Mouse (Mus musculus) heart, embryonic 15.5 days (tissue): Measurements from ENCODE around the gene Hoxd1. TPM values are rescaled to one million over a fixed set of nuclear protein-coding genes. Genes with fewer than 3 reads are reported as not detected.
A peak's percentile ranks its signal among the peaks of the same experiment; 100 is the strongest.

Experiments used
- ATAC-seq: fragments of 200-750 bp; cut with Nextera tagmentation; replicated peaks from 2 replicates; pipeline ENCODE4 v1.8.0; 2017; ENCODE audit warnings: low read depth, moderate TSS enrichment; ENCODE audit not compliant: insufficient number of reproducible peaks, insufficient read depth, low FRiP score
- H3K27ac ChIP-seq: fragments of 300-500 bp; sonication (generic); 2 replicates; pipeline ENCODE4 v1.5.1; 2015; ENCODE audit warnings: mild to moderate bottlenecking, inconsistent platforms
- H3K27me3 ChIP-seq: fragments of 300-500 bp; sonication (generic); 2 replicates; pipeline ENCODE4 v1.6.1; 2015; ENCODE audit warnings: inconsistent platforms
- H3K36me3 ChIP-seq: fragments of 300-500 bp; sonication (generic); 2 replicates; pipeline ENCODE4 v1.6.1; 2015; ENCODE audit warnings: mild to moderate bottlenecking, inconsistent platforms
- H3K4me1 ChIP-seq: fragments of 300-500 bp; sonication (generic); replicated peaks from 2 replicates; pipeline ENCODE4 v1.6.1; 2015; ENCODE audit warnings: inconsistent platforms
- H3K4me2 ChIP-seq: fragments of 300-500 bp; sonication (generic); 2 replicates; pipeline ENCODE4 v1.6.1; 2015; ENCODE audit warnings: inconsistent platforms, mild to moderate bottlenecking, moderate library complexity
- H3K4me3 ChIP-seq: fragments of 300-500 bp; sonication (generic); 2 replicates; pipeline ENCODE4 v1.5.1; 2015; ENCODE audit warnings: mild to moderate bottlenecking, inconsistent platforms
- H3K9ac ChIP-seq: fragments of 300-500 bp; sonication (generic); 2 replicates; pipeline ENCODE4 v1.6.1; 2015; ENCODE audit warnings: mild to moderate bottlenecking, inconsistent platforms
- H3K9me3 ChIP-seq: fragments of 300-500 bp; sonication (generic); replicated peaks from 2 replicates; pipeline ENCODE4 v1.6.1; 2016; ENCODE audit warnings: inconsistent platforms
- WGBS: fragments of 180-500 bp; shearing (Covaris S2); methylation state at CpG from one replicate; pipeline ENCODE4 v1.1.7; 2015; ENCODE audit warnings: mixed read lengths; 5-methylcytosine and 5-hydroxymethylcytosine counted together
- microRNA counts: library from miRNA; unstranded; fragments of <30 nt; microRNA quantifications from one replicate; lab custom pipeline; 2016
- microRNA-seq: library from miRNA; unstranded; fragments of <30 nt; microRNA quantifications from one replicate; pipeline ENCODE4, GENCODE M21; 2016
- polyA plus RNA-seq: library from polyadenylated mRNA; unstranded; fragments of >200 nt; fragmentation: Nextera tagmentation; extraction: Ambion mirVana; gene quantifications from 2 replicates; pipeline ENCODE4 v1.2.1, GENCODE M21; 2015

The Hoxd1 gene
- polyA plus RNA-seq, 1 experiment from 2014 or later = not detected

DNA sequence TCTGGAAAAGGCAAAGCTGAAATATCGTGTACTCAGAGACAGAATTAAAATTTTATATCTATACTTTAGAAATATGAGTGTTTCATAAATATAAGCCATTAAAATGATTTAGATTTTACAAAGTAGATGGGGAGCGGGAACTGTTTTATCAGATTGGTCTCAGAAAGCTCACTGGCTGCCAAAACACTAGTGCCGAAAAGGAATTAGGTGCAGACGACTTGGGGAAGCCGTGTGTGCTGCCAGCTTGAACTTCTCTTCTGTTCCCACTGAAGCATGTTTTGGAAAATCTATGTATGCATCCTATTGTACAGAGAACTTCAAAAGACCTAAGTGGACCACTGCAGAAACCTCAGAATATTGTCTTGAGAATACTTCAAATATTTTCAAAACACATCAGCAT, 45.7 kb downstream of the Hoxd1 start:
- no peak overlapping the region for H3K4me3 ChIP-seq
- no peak overlapping the region for H3K9ac ChIP-seq
- no peak overlapping the region for H3K4me2 ChIP-seq
- no peaks in the 10 kb centered on the region for H3K27me3 ChIP-seq
- no peaks in the 10 kb centered on the region for H3K4me1 ChIP-seq
- no peak overlapping the region for H3K27ac ChIP-seq
- no peak for ATAC-seq
- H3K9me3 ChIP-seq = no peaks in the 10 kb centered on the region
- no peaks in the 10 kb centered on the region for H3K36me3 ChIP-seq
- WGBS = 66% methylated on average over 5 of the region's 5 CpGs

MicroRNAs encoded within 50 kb of the gene (microRNA counts, 519-probe panel; counts per million panel counts)
- microRNA mmu-miR-10b (lab: Ali Mortazavi, UCI) = 2,089 counts per million, percentile 27 among the panel's probes with 10 or more counts

Small RNAs within 50 kb of the gene (microRNA-seq; reads per million reads assigned to microRNA genes)
- 2,660 reads per million, percentile 86 among the genes with 10 or more reads in this experiment for gene Mir10b

Other genes with a start within 250 kb of the Hoxd1 start
- 15.3 and 15.9 TPM in 2 replicates for gene Lnpk, start 183.5 kb upstream of the Hoxd1 start, polyA plus RNA-seq
- gene Evx2, start 103.4 kb upstream of the Hoxd1 start, polyA plus RNA-seq = not detected in 2 replicates
- gene Hoxd13, start 94.7 kb upstream of the Hoxd1 start, polyA plus RNA-seq = 0.14 TPM in 1 of 2 replicates, not detected in the other
- 0.10 TPM in 1 of 2 replicates, not detected in the other for gene Hoxd12, start 88.0 kb upstream of the Hoxd1 start, polyA plus RNA-seq
- not detected in 2 replicates for gene Hoxd11, start 83.4 kb upstream of the Hoxd1 start, polyA plus RNA-seq
- gene Hoxd10, start 71.1 kb upstream of the Hoxd1 start, polyA plus RNA-seq = 0.08 TPM in 1 of 2 replicates, not detected in the other
- 0.14 and 0.15 TPM in 2 replicates for gene Hoxd9, start 65.3 kb upstream of the Hoxd1 start, polyA plus RNA-seq
- gene Hoxd8, start 58.4 kb upstream of the Hoxd1 start, polyA plus RNA-seq = 0.24 and 0.56 TPM in 2 replicates
- gene Hoxd3, start 51.1 kb upstream of the Hoxd1 start, polyA plus RNA-seq = 0.29 and 1.0 TPM in 2 replicates
- 0.09 and 0.15 TPM in 2 replicates for gene Hoxd4, start 51.1 kb upstream of the Hoxd1 start, polyA plus RNA-seq
- gene Gm28230, start 36.3 kb upstream of the Hoxd1 start, polyA plus RNA-seq = not detected in 2 replicates
- 133 and 158 TPM in 2 replicates for gene Mtx2, start 62.8 kb downstream of the Hoxd1 start, polyA plus RNA-seq